Mouse (Mus musculus) bone marrow macrophage, adult 2 months (primary cell): ENCODE measurements at regions not wholly inside any gene's neighbourhood (a gene's known extent, or its start where the extent isn't known, plus 50 kb on each side); places are given as distances from the start of the nearest gene placed in this dataset.
"Not testable (repeated sequence)": the region's sequence is repeated elsewhere in the genome, so short reads cannot be mapped to it uniquely, and the experiment has no call there.

Experiments
- CTCF ChIP-seq: IDR thresholded peaks from 2 replicates; pipeline ENCODE4 v1.5.1; 2012; ENCODE audit warnings: low read depth, mild to moderate bottlenecking, low read length, moderate library complexity
- POLR2A ChIP-seq: IDR thresholded peaks from 2 replicates; pipeline ENCODE4 v1.6.1; 2012; ENCODE audit warnings: mild to moderate bottlenecking, low read depth, low read length, borderline replicate concordance

GRCm38 (mm10) chr10:96421506-96421905 lies 195.3 kb upstream of the Btg1 start:
- not testable (repeated sequence) for TF ChIP-seq CTCF, POLR2A
